Mouse (Mus musculus) E14TG2a.4 (cell line): ENCODE results near the gene Oxtr.

ENCODE experiments used
- CTCF ChIP-seq: conservative IDR thresholded peaks from 2 replicates; pipeline ENCODE4 v1.5.1; 2014; ENCODE audit warnings: low read length
- NANOG ChIP-seq: IDR thresholded peaks from 2 replicates; pipeline ENCODE4 v1.6.1; 2014; ENCODE audit warnings: borderline replicate concordance, low read length, mixed read lengths
- POU5F1 ChIP-seq: IDR thresholded peaks from 2 replicates; pipeline ENCODE4 v1.6.1; 2014; ENCODE audit warnings: low read length, borderline replicate concordance

DNA sequence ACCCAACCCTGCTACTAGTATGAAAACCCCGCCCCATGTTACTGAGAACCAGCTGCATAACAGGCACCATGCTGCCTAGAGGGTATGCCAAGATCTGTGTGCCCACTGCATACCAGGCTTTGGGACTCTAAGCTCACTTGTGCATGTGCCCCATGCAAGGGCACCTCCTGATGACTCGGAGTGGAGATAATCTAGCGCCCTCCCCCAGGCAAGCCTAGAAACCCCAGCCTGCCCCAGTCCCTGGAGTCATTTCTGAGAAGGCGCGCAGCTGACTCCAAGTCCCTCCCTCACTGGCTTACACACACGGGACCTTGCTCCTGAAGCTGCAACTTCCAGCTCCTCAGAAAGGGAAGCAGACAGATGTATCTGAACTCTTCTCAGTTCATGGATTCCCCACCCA is 26.4 kb downstream of the Oxtr start:
- TF ChIP-seq NANOG (no peak), CTCF (no peak), POU5F1 (no peak)
